Mouse (Mus musculus) forebrain, embryonic 16.5 days (tissue): ENCODE measurements around the gene Ern1. TPM values are rescaled to one million over a fixed set of nuclear protein-coding genes. Genes with fewer than 3 reads are reported as not detected.

ENCODE experiments used
- ATAC-seq: fragments of 200-750 bp; cut with Nextera tagmentation; 2 replicates; pipeline ENCODE4 v1.8.0; 2017; ENCODE audit warnings: mild to moderate bottlenecking, moderate library complexity
- H3K27ac ChIP-seq: fragments of 300-500 bp; sonication (generic); 2 replicates; pipeline ENCODE4 v1.5.1; 2014; ENCODE audit warnings: low read length, control low read depth
- H3K27me3 ChIP-seq: fragments of 300-500 bp; sonication (generic); replicated peaks from 2 replicates; pipeline ENCODE4 v1.6.1; 2014; ENCODE audit warnings: low read length; ENCODE audit not compliant: control insufficient read depth, insufficient read depth
- H3K36me3 ChIP-seq: fragments of 300-500 bp; sonication (generic); 2 replicates; pipeline ENCODE4 v1.6.1; 2014; ENCODE audit not compliant: control insufficient read depth, insufficient read depth
- H3K4me1 ChIP-seq: fragments of 300-500 bp; sonication (generic); replicated peaks from 2 replicates; pipeline ENCODE4 v1.6.1; 2014; ENCODE audit warnings: low read length; ENCODE audit not compliant: control insufficient read depth, insufficient read depth
- H3K4me2 ChIP-seq: fragments of 300-500 bp; sonication (generic); 2 replicates; pipeline ENCODE4 v1.6.1; 2014; ENCODE audit warnings: mild to moderate bottlenecking, low read length, control low read depth
- H3K4me3 ChIP-seq: fragments of 300-500 bp; sonication (generic); replicated peaks from 2 replicates; pipeline ENCODE4 v1.5.1; 2014; ENCODE audit warnings: mild to moderate bottlenecking, low read length, control low read depth
- H3K9ac ChIP-seq: fragments of 300-500 bp; sonication (generic); replicated peaks from 2 replicates; pipeline ENCODE4 v1.6.1; 2014; ENCODE audit warnings: low read depth, low read length, control low read depth
- H3K9me3 ChIP-seq: fragments of 300-500 bp; sonication (generic); 2 replicates; pipeline ENCODE4 v1.6.1; 2016; ENCODE audit warnings: low read length; ENCODE audit not compliant: control insufficient read depth
- WGBS: fragments of 180-500 bp; shearing (Covaris S2); extraction: QIAGEN DNeasy Blood & Tissue Kit; methylation state at CpG from one replicate; pipeline ENCODE4 v1.1.7; 2014; 5-methylcytosine and 5-hydroxymethylcytosine counted together
- polyA plus RNA-seq: library from polyadenylated mRNA; unstranded; fragments of >200 nt; fragmentation: Nextera tagmentation; extraction: Ambion mirVana; gene quantifications from 2 replicates; pipeline ENCODE4 v1.2.1, GENCODE M21; 2015

Ern1 gene
- polyA plus RNA-seq, 1 experiment from 2014 or later = 6.0 TPM

- Histone ChIP-seq H3K4me1 (no peaks in the 10 kb centered on the region), H3K9ac (no peak overlapping the region), H3K4me3 (no peak overlapping the region), H3K27ac (no peak overlapping the region), H3K9me3 (no peaks in the 10 kb centered on the region), H3K36me3 (no peaks in the 10 kb centered on the region), H3K27me3 (no peaks in the 10 kb centered on the region), H3K4me2 (no peak overlapping the region)
- ATAC-seq = no peak
- 81% methylated on average over 19 of the region's 19 CpGs for WGBS
These were observed 132.1 kb downstream of the Ern1 start for GRCm38 (mm10) chr11:106355382-106356128.

- Histone ChIP-seq H3K27ac (no peak overlapping the region), H3K4me3 (no peak overlapping the region), H3K9me3 (no peaks in the 10 kb centered on the region), H3K4me1 (no peaks in the 10 kb centered on the region), H3K9ac (no peak overlapping the region), H3K27me3 (no peaks in the 10 kb centered on the region), H3K36me3 (no peaks in the 10 kb centered on the region), H3K4me2 (no peak overlapping the region)
- WGBS = 55% methylated on average over 1 of the region's 1 CpGs
- ATAC-seq = no peak
These were observed 133.5 kb downstream of the Ern1 start for GRCm38 (mm10) chr11:106354181-106354580.

- Histone ChIP-seq H3K9ac (no peak within 1 kb of the TSS), H3K9me3 (no peaks in the 10 kb centered on the region), H3K27me3 (no peaks in the 10 kb centered on the region), H3K4me3 (no peak within 1 kb of the TSS), H3K36me3 (no peaks in the 10 kb centered on the region), H3K4me1 (no peaks in the 10 kb centered on the region), H3K4me2 (no peak within 1 kb of the TSS), H3K27ac (no peak within 1 kb of the TSS)
- ATAC-seq = no peak
- 91% methylated on average over 12 of the region's 12 CpGs for WGBS
These were observed 134.5 kb downstream of the Ern1 start, which contains the start of gene Scn4a for GRCm38 (mm10) chr11:106353188-106353587. Scn4a (minus strand) TSS chr11:106353288.

- Histone ChIP-seq H3K9ac (no peak overlapping the region), H3K4me2 (no peak overlapping the region), H3K36me3 (no peaks in the 10 kb centered on the region), H3K4me1 (no peaks in the 10 kb centered on the region), H3K27ac (no peak overlapping the region), H3K4me3 (no peak overlapping the region), H3K9me3 (no peaks in the 10 kb centered on the region), H3K27me3 (no peaks in the 10 kb centered on the region)
- 82% methylated on average over 4 of the region's 4 CpGs for WGBS
- ATAC-seq = no peak
These were observed 135.7 kb downstream of the Ern1 start for GRCm38 (mm10) chr11:106351941-106352340.

GRCm38 (mm10) chr11:106351253-106351652 is 136.4 kb downstream of the Ern1 start:
- no peak for ATAC-seq
- no peak overlapping the region for H3K9ac ChIP-seq
- no peaks in the 10 kb centered on the region for H3K4me1 ChIP-seq
- 61% methylated on average over 3 of the region's 3 CpGs for WGBS
- H3K27ac ChIP-seq = no peak overlapping the region
- no peak overlapping the region for H3K4me3 ChIP-seq
- H3K36me3 ChIP-seq = no peaks in the 10 kb centered on the region
- no peak overlapping the region for H3K4me2 ChIP-seq
- H3K9me3 ChIP-seq = no peaks in the 10 kb centered on the region
- H3K27me3 ChIP-seq = no peaks in the 10 kb centered on the region

- no peak overlapping the region for H3K9ac ChIP-seq
- 67% methylated on average over 5 of the region's 5 CpGs for WGBS
These were observed 136.8 kb downstream of the Ern1 start for GRCm38 (mm10) chr11:106350853-106351252.

GRCm38 (mm10) chr11:106349772-106350171 is 137.9 kb downstream of the Ern1 start:
- Histone ChIP-seq H3K9me3 (no peaks in the 10 kb centered on the region), H3K4me1 (no peaks in the 10 kb centered on the region), H3K27me3 (no peaks in the 10 kb centered on the region), H3K4me2 (no peak overlapping the region), H3K9ac (no peak overlapping the region), H3K27ac (no peak overlapping the region), H3K4me3 (no peak overlapping the region), H3K36me3 (no peaks in the 10 kb centered on the region)
- 90% methylated on average over 6 of the region's 6 CpGs for WGBS
- no peak for ATAC-seq

More at GRCm38 (mm10) chr11:106350853-106351252, 136.8 kb downstream of the Ern1 start:
- ATAC-seq = no peak
- no peaks in the 10 kb centered on the region for H3K9me3 ChIP-seq
- H3K27me3 ChIP-seq = no peaks in the 10 kb centered on the region
- no peak overlapping the region for H3K27ac ChIP-seq
- no peaks in the 10 kb centered on the region for H3K36me3 ChIP-seq
- no peak overlapping the region for H3K4me3 ChIP-seq
- no peaks in the 10 kb centered on the region for H3K4me1 ChIP-seq
- no peak overlapping the region for H3K4me2 ChIP-seq

- no peak for ATAC-seq
- no peaks in the 10 kb centered on the region for H3K27me3 ChIP-seq
- no peak overlapping the region for H3K27ac ChIP-seq
- no peaks in the 10 kb centered on the region for H3K9me3 ChIP-seq
- H3K4me2 ChIP-seq = no peak overlapping the region
- H3K4me1 ChIP-seq = no peaks in the 10 kb centered on the region
- no peaks in the 10 kb centered on the region for H3K36me3 ChIP-seq
- H3K4me3 ChIP-seq = no peak overlapping the region
- WGBS = 52% methylated on average over 6 of the region's 6 CpGs
- no peak overlapping the region for H3K9ac ChIP-seq
These were observed 142.7 kb downstream of the Ern1 start for GRCm38 (mm10) chr11:106344910-106345309.
